Mouse (Mus musculus) liver, postnatal 0 days (tissue): ENCODE data around the gene Thg1l. TPM values are rescaled to one million over a fixed set of nuclear protein-coding genes. Genes with fewer than 3 reads are reported as not detected.
A peak's percentile ranks its signal among the peaks of the same experiment; 100 is the strongest.

Experiments
- ATAC-seq: fragments of 200-750 bp; cut with Nextera tagmentation; 2 replicates; pipeline ENCODE4 v1.8.0; 2017; ENCODE audit warnings: mild to moderate bottlenecking, moderate library complexity
- DNase-seq: peaks from one replicate; pipeline ENCODE4 v3.0.0-alpha.2; 2016
- H3K27ac ChIP-seq: fragments of 300-500 bp; sonication (generic); 2 replicates; pipeline ENCODE4 v1.5.1; 2014; ENCODE audit warnings: antibody characterized with exemption, moderate library complexity, mild to moderate bottlenecking, low read depth
- H3K27me3 ChIP-seq: fragments of 300-500 bp; sonication (generic); 2 replicates; pipeline ENCODE4 v1.6.1; 2014; ENCODE audit warnings: low read length, control low read depth, mixed read lengths; ENCODE audit not compliant: insufficient read depth
- H3K36me3 ChIP-seq: fragments of 300-500 bp; sonication (generic); replicated peaks from 2 replicates; pipeline ENCODE4 v1.6.1; 2014; ENCODE audit warnings: mild to moderate bottlenecking, control low read depth, low read length, moderate library complexity, mixed read lengths; ENCODE audit not compliant: insufficient read depth
- H3K4me1 ChIP-seq: fragments of 300-500 bp; sonication (generic); 2 replicates; pipeline ENCODE4 v1.6.1; 2014; ENCODE audit warnings: antibody characterized with exemption, mild to moderate bottlenecking, control low read depth; ENCODE audit not compliant: insufficient read depth
- H3K4me2 ChIP-seq: fragments of 300-500 bp; sonication (generic); 2 replicates; pipeline ENCODE4 v1.6.1; 2014; ENCODE audit warnings: low read depth, mild to moderate bottlenecking, low read length, moderate library complexity, mixed read lengths
- H3K4me3 ChIP-seq: fragments of 300-500 bp; sonication (generic); 2 replicates; pipeline ENCODE4 v1.5.1; 2014; ENCODE audit warnings: low read depth, low read length
- H3K9ac ChIP-seq: fragments of 300-500 bp; sonication (generic); replicated peaks from 2 replicates; pipeline ENCODE4 v1.6.1; 2014; ENCODE audit warnings: mild to moderate bottlenecking, moderate library complexity
- H3K9me3 ChIP-seq: fragments of 300-500 bp; sonication (generic); 2 replicates; pipeline ENCODE4 v1.6.1; 2016; ENCODE audit warnings: mild to moderate bottlenecking, control low read depth, low read length, mixed read lengths
- CTCF ChIP-seq: sonication (generic); IDR thresholded peaks from 2 replicates; pipeline ENCODE4 v1.5.1; 2016; ENCODE audit warnings: antibody characterized with exemption, low read depth
- EP300 ChIP-seq: IDR thresholded peaks from 2 replicates; pipeline ENCODE4 v1.6.1; 2016; ENCODE audit warnings: antibody characterized with exemption, low read depth, mild to moderate bottlenecking
- WGBS: fragments of 180-500 bp; shearing (Covaris S2); extraction: QIAGEN DNeasy Blood & Tissue Kit; methylation state at CpG from one replicate; pipeline ENCODE4 v1.1.7; 2014; ENCODE audit not compliant: insufficient replicate concordance; 5-methylcytosine and 5-hydroxymethylcytosine counted together
- polyA plus RNA-seq: library from polyadenylated mRNA; unstranded; fragments of >200 nt; fragmentation: Nextera tagmentation; extraction: Ambion mirVana; gene quantifications from 2 replicates; pipeline ENCODE4 v1.2.1, GENCODE M21; 2015

Thg1l gene
- polyA plus RNA-seq, result 3.8 TPM in 2 replicates

DNA sequence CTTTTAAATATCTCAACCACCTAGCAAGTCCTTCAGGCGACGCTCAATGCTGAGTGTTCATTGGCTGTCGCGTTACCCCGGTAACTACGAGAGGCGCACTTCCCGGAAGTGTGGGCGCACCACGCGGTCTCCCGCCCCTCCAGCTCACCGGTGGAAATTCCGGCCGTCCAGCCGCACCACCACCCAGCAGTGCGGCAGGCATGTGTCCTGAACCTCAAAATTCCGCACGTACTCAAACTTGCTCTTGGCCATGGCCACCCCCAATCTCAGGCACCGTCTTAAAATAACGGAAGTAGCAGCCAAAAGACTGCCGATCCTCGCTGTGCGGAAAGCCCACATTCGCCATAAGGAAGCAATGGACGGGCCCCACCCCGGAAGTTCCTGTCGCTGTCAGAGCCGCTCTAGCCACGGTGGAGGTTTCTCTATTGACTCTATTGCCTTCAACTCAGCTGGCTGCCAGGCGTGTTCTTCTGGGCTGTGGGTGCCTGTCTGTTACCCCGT is at the start of gene Thg1l:
Gene Thg1l (minus strand): TSS at position 368 of the 501 bp plus-strand sequence.
- Histone ChIP-seq H3K36me3 (peaks cover 7% of the 10 kb centered on the region; the same call in 1 of the 2 replicates), H3K27ac (peak within 1 kb of the TSS; percentile 64; the same call in 1 of the 2 replicates), H3K4me3 (peak within 1 kb of the TSS; percentile 84), H3K9ac (peak within 1 kb of the TSS; percentile 62), H3K4me1 (peaks cover 3% of the 10 kb centered on the region), H3K27me3 (no peaks in the 10 kb centered on the region), H3K9me3 (no peaks in the 10 kb centered on the region), H3K4me2 (peak within 1 kb of the TSS; percentile 76)
- TF ChIP-seq EP300 (peak; percentile 75), CTCF (no peak)
- ATAC-seq (peak; percentile 99), DNase-seq (peak; percentile 94)
- under 1% methylated on average over 32 of the region's 32 CpGs for WGBS

DNA sequence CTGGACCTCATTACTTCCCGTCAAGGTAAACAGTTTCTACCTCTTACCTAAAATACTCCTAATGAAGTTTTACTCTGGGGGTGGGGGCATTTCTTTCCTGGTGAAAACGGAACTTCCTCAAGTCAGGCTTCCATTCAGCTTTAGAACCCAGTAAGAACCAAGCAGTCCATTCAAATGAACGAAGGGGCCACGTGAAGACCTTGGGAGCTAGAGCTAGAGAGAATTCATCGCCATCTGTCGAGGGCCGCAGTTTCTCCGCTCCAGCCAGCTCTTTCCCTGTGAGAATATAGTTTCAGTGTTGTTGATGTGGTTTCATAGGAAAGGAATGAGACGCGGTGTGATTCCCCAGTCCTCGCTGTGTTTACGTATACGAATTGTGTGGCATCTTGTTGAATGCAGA is 36.8 kb upstream of the Thg1l start:
- Histone ChIP-seq H3K4me3 (peak overlapping the region; percentile 11; the same call in 1 of the 2 replicates), H3K9me3 (no peaks in the 10 kb centered on the region), H3K27me3 (no peaks in the 10 kb centered on the region), H3K9ac (no peak overlapping the region), H3K4me1 (peaks cover 7% of the 10 kb centered on the region; the same call in 1 of the 2 replicates), H3K36me3 (no peaks in the 10 kb centered on the region), H3K4me2 (peak overlapping the region; percentile 55), H3K27ac (no peak overlapping the region)
- DNase-seq (no peak), ATAC-seq (no peak)
- WGBS, result 46% methylated on average over 13 of the region's 13 CpGs
- TF ChIP-seq CTCF, result no peak
- no peak for TF ChIP-seq EP300

DNA sequence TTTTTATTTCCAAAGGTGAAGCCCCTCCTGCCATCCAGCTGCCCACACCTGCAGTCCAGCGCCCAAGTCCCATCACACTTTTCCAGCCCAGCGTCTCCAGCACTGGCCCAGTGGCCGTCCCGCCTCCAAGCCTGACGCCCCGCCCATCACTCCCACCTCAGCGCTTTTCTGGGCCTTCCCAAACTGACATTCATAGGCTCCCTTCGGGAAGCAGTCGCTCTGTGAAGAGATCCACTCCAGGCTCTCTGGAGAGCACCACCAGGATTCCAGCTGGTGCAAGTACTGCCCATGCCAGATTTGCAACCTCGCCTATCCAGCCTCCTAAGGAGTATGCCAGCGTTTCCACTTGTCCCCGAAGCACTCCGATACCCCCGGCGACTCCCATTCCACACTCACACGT is 36.3 kb upstream of the Thg1l start:
- peak; percentile 23 for DNase-seq
- 11% methylated on average over 16 of the region's 16 CpGs for WGBS
- TF ChIP-seq CTCF, result no peak
- no peak for TF ChIP-seq EP300

DNA sequence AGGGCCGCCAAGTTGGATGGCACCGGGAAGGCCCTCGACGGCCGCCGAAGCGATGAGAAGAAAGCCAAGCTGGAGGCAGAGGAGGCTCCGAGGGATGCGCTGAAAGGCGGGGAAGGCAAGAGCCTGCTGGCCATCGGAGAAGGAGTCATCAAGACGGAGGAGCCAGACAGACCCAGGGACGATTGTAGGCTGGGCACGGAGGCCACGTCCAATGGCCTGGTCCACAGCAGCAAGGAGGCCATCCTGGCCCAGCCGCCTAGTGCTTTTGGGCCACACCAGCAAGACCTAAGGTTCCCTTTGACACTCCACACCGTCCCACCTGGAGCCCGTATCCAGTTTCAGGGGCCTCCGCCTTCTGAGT is 25.6 kb upstream of the Thg1l start:
- Histone ChIP-seq H3K36me3 (no peaks in the 10 kb centered on the region), H3K4me2 (peak overlapping the region; percentile 79), H3K27ac (no peak overlapping the region), H3K9ac (peak overlapping the region; percentile 71), H3K9me3 (peaks cover 8% of the 10 kb centered on the region), H3K27me3 (peaks cover 17% of the 10 kb centered on the region), H3K4me3 (peak overlapping the region; percentile 50), H3K4me1 (peaks cover 11% of the 10 kb centered on the region)
- no peak for ATAC-seq
- no peak for DNase-seq
- no peak for TF ChIP-seq EP300
- TF ChIP-seq CTCF, result no peak
- 54% methylated on average over 19 of the region's 19 CpGs for WGBS

More for the DNA sequence above, 36.3 kb upstream of the Thg1l start:
- Histone ChIP-seq H3K27me3 (no peaks in the 10 kb centered on the region), H3K4me3 (peak overlapping the region; percentile 11), H3K4me2 (peak overlapping the region; percentile 55), H3K4me1 (peaks cover 7% of the 10 kb centered on the region; the same call in 1 of the 2 replicates), H3K9ac (no peak overlapping the region; the same call in 1 of the 2 replicates), H3K27ac (no peak overlapping the region), H3K36me3 (no peaks in the 10 kb centered on the region), H3K9me3 (no peaks in the 10 kb centered on the region)
- ATAC-seq, result no peak

DNA sequence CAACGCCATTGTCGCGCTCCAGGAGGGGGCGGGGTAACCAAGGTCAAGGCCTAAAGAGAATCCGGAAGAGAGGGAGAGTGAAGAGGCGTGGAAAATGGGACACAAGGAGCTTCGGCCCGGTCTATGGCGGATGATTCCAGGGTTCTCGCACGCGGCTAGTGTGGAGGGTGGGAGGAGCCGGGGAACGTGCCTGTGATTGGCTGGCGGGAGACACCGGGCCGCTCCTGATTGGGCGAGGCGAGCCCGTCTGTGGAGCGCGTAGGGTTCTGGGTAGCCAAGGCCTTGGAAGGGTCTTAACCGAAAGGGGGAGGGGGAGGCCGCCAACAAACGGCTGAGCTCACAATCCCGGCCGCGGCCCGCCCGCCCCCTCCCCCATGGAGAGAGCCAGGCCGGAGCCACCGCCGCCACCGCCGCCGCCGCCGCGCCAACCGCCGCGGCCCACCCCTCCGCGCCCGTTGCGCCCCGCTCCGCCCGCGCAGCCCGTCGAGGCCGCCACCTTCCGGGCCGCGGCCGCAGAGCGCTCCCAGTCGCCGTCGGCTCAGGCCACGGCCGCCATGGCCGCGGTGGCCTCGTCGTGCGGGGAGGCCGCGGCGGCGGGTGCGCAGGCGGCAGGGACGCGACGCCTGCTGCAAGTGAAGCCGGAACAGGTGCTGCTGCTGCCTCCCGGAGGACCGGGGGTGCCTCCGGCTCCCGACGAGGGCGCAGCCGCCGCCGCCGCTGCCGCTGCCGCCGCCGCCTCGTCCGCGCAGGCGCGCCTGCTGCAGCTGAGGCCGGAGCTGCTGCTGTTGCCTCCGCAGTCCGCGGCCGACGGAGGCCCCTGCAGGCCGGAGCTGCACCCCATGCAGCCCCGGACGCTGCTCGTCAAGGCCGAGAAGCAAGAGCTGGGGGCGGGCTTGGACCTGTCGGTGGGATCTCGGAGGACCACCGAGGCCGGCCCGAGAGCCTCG is 24.9 kb upstream of the Thg1l start, which contains the start of gene Sox30:
Gene Sox30 (plus strand): TSS at position 365 of the 947 bp plus-strand sequence.
- Histone ChIP-seq H3K4me1 (peaks cover 11% of the 10 kb centered on the region), H3K27ac (no peak within 1 kb of the TSS; the same call in 1 of the 2 replicates), H3K4me3 (peak within 1 kb of the TSS; percentile 50), H3K9me3 (peaks cover 8% of the 10 kb centered on the region), H3K9ac (peak within 1 kb of the TSS; percentile 71), H3K4me2 (peak within 1 kb of the TSS; percentile 79), H3K27me3 (peaks cover 17% of the 10 kb centered on the region), H3K36me3 (no peaks in the 10 kb centered on the region)
- DNase-seq (peak; percentile 55), ATAC-seq (peak; percentile 83)
- TF ChIP-seq EP300 (no peak), CTCF (no peak)
- WGBS, result 17% methylated on average over 68 of the region's 115 CpGs

DNA sequence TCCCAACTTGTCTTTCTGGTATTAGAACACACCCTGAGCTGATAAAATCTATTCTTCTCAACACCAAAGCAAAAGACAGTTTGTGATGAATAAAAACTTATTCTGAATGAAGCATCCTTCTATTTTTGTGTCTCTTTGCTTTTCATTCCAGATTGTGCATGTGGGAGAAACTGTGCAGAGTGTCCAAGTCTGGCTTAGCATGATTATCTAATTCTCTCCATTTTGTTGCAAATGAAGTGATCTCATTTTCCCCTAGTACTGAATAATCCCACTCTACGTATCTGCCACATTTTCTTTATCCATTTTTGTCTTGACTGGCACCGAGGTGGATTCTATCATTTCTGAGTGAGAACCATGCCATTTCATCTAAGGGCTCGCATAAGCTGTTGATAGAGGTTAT is 20.8 kb upstream of the Thg1l start:
- TF ChIP-seq CTCF (no peak), EP300 (no peak)
- H3K9me3 ChIP-seq, result peaks cover 6% of the 10 kb centered on the region
- no peak overlapping the region for H3K4me3 ChIP-seq
- peaks cover 11% of the 10 kb centered on the region for H3K4me1 ChIP-seq
- no peaks in the 10 kb centered on the region for H3K36me3 ChIP-seq
- no peak overlapping the region for H3K27ac ChIP-seq
- no peak overlapping the region for H3K4me2 ChIP-seq
- peaks cover 14% of the 10 kb centered on the region for H3K27me3 ChIP-seq
- ATAC-seq, result no peak
- WGBS, result 80% methylated on average over 3 of the region's 3 CpGs
- DNase-seq, result no peak
- H3K9ac ChIP-seq, result no peak overlapping the region
